Mouse (Mus musculus): ENCODE results near the gene Smarcal1. TPM values are rescaled to one million over a fixed set of nuclear protein-coding genes. Genes with fewer than 3 reads are reported as not detected.

Smarcal1 gene
- polyA plus RNA-seq, 1 experiment from 2014 or later = 13.8 TPM

GRCm38 (mm10) chr1:72574608-72575007 lies 8.4 kb upstream of the Smarcal1 start:
- 0 out of 2 replicates have a peak, but pooled peaks cover 3% of the 10 kb centered on the region for H3K27me3 ChIP-seq (ENCODE audit: insufficient read depth, low read length)
- TF ChIP-seq CTCF (IDR thresholded peaks at IDR 0.05; ENCODE audit: low read depth) = no peak

GRCm38 (mm10) chr1:72575121-72575520 lies 7.9 kb upstream of the Smarcal1 start:
- no peaks in the 10 kb centered on the region for H3K9me3 ChIP-seq (replicated peaks; ENCODE audit: low read length)
- 0 out of 2 replicates have a peak, but pooled peaks cover 10% of the 10 kb centered on the region for H3K4me1 ChIP-seq (replicated peaks; ENCODE audit: insufficient read depth, low read length)
- H3K4me3 ChIP-seq (replicated peaks; ENCODE audit: low read depth, low read length) = no peak overlapping the region
- H3K4me2 ChIP-seq (ENCODE audit: low read length) = no peak overlapping the region
- no peak for DNase-seq (ENCODE audit: low spot score)
- no peak overlapping the region for H3K27ac ChIP-seq
- TF ChIP-seq CTCF (IDR thresholded peaks at IDR 0.05; ENCODE audit: low read depth) = peak; percentile 65
- no peak for ATAC-seq (replicated peaks; ENCODE audit: low FRiP score, low read depth)
- no peak overlapping the region for H3K9ac ChIP-seq (ENCODE audit: low read depth, low read length)
- WGBS = 52% methylated on average over 4 of the region's 4 CpGs
- 0 out of 2 replicates have a peak, but pooled peaks cover 3% of the 10 kb centered on the region for H3K27me3 ChIP-seq (ENCODE audit: insufficient read depth, low read length)
- H3K36me3 ChIP-seq (ENCODE audit: insufficient read depth, low read length) = no peaks in the 10 kb centered on the region

More at GRCm38 (mm10) chr1:72574608-72575007, 8.4 kb upstream of the Smarcal1 start:
- H3K4me3 ChIP-seq (replicated peaks; ENCODE audit: low read depth, low read length) = no peak overlapping the region
- DNase-seq (ENCODE audit: low spot score) = no peak
- H3K27ac ChIP-seq = no peak overlapping the region
- no peak overlapping the region for H3K4me2 ChIP-seq (ENCODE audit: low read length)
- no peaks in the 10 kb centered on the region for H3K9me3 ChIP-seq (replicated peaks; ENCODE audit: low read length)
- H3K36me3 ChIP-seq (ENCODE audit: insufficient read depth, low read length) = no peaks in the 10 kb centered on the region
- 0 out of 2 replicates have a peak, but pooled peaks cover 10% of the 10 kb centered on the region for H3K4me1 ChIP-seq (replicated peaks; ENCODE audit: insufficient read depth, low read length)
- H3K9ac ChIP-seq (ENCODE audit: low read depth, low read length) = no peak overlapping the region
- ATAC-seq (replicated peaks; ENCODE audit: low FRiP score, low read depth) = no peak
- WGBS = 55% methylated on average over 7 of the region's 7 CpGs

GRCm38 (mm10) chr1:72577481-72577922 lies 5.5 kb upstream of the Smarcal1 start:
- TF ChIP-seq CTCF (IDR thresholded peaks at IDR 0.05; ENCODE audit: low read depth) = no peak
- no peak for ATAC-seq (replicated peaks; ENCODE audit: low FRiP score, low read depth)
- Histone ChIP-seq H3K36me3 (ENCODE audit: insufficient read depth, low read length) (no peaks in the 10 kb centered on the region), H3K27me3 (ENCODE audit: insufficient read depth, low read length) (0 out of 2 replicates have a peak, but pooled peaks cover 3% of the 10 kb centered on the region), H3K4me3 (replicated peaks; ENCODE audit: low read depth, low read length) (no peak overlapping the region), H3K9ac (ENCODE audit: low read depth, low read length) (no peak overlapping the region), H3K4me2 (ENCODE audit: low read length) (peak overlapping the region; percentile 32; the same call in 1 of the 2 replicates), H3K27ac (no peak overlapping the region), H3K4me1 (replicated peaks; ENCODE audit: insufficient read depth, low read length) (0 out of 2 replicates have a peak, but pooled peaks cover 10% of the 10 kb centered on the region), H3K9me3 (replicated peaks; ENCODE audit: low read length) (no peaks in the 10 kb centered on the region)
- DNase-seq (ENCODE audit: low spot score) = no peak
- 9% methylated on average over 12 of the region's 12 CpGs for WGBS

GRCm38 (mm10) chr1:72578351-72578750 lies 4.7 kb upstream of the Smarcal1 start:
- Histone ChIP-seq H3K27ac (no peak overlapping the region), H3K9me3 (replicated peaks; ENCODE audit: low read length) (no peaks in the 10 kb centered on the region), H3K4me3 (replicated peaks; ENCODE audit: low read depth, low read length) (no peak overlapping the region), H3K4me1 (replicated peaks; ENCODE audit: insufficient read depth, low read length) (0 out of 2 replicates have a peak, but pooled peaks cover 10% of the 10 kb centered on the region), H3K4me2 (ENCODE audit: low read length) (peak overlapping the region; percentile 25), H3K36me3 (ENCODE audit: insufficient read depth, low read length) (no peaks in the 10 kb centered on the region), H3K9ac (ENCODE audit: low read depth, low read length) (no peak overlapping the region), H3K27me3 (ENCODE audit: insufficient read depth, low read length) (0 out of 2 replicates have a peak, but pooled peaks cover 3% of the 10 kb centered on the region)
- ATAC-seq (replicated peaks; ENCODE audit: low FRiP score, low read depth) (no peak), DNase-seq (ENCODE audit: low spot score) (no peak)
- no peak for TF ChIP-seq CTCF (IDR thresholded peaks at IDR 0.05; ENCODE audit: low read depth)
- 24% methylated on average over 15 of the region's 15 CpGs for WGBS

GRCm38 (mm10) chr1:72578806-72579205 lies 4.2 kb upstream of the Smarcal1 start:
- ATAC-seq (replicated peaks; ENCODE audit: low FRiP score, low read depth) = no peak
- peak overlapping the region; percentile 25 for H3K4me2 ChIP-seq (ENCODE audit: low read length)

GRCm38 (mm10) chr1:72583906-72584305 lies 855 bp downstream of the Smarcal1 start:
- Histone ChIP-seq H3K4me3 (replicated peaks; ENCODE audit: low read depth, low read length) (peak overlapping the region; percentile 69), H3K9me3 (replicated peaks; ENCODE audit: low read length) (no peaks in the 10 kb centered on the region), H3K36me3 (ENCODE audit: insufficient read depth, low read length) (peaks cover 20% of the 10 kb centered on the region), H3K4me2 (ENCODE audit: low read length) (peak overlapping the region; percentile 58), H3K9ac (ENCODE audit: low read depth, low read length) (no peak overlapping the region), H3K4me1 (replicated peaks; ENCODE audit: insufficient read depth, low read length) (no peaks in the 10 kb centered on the region), H3K27ac (no peak overlapping the region), H3K27me3 (ENCODE audit: insufficient read depth, low read length) (no peaks in the 10 kb centered on the region)
- DNase-seq (ENCODE audit: low spot score) = no peak
- ATAC-seq (replicated peaks; ENCODE audit: low FRiP score, low read depth) = no peak
- 64% methylated on average over 4 of the region's 4 CpGs for WGBS
- TF ChIP-seq CTCF (IDR thresholded peaks at IDR 0.05; ENCODE audit: low read depth) = no peak

More at GRCm38 (mm10) chr1:72578806-72579205, 4.2 kb upstream of the Smarcal1 start:
- WGBS = 28% methylated on average over 4 of the region's 4 CpGs
- Histone ChIP-seq H3K27ac (no peak overlapping the region), H3K36me3 (ENCODE audit: insufficient read depth, low read length) (no peaks in the 10 kb centered on the region), H3K9me3 (replicated peaks; ENCODE audit: low read length) (no peaks in the 10 kb centered on the region), H3K4me1 (replicated peaks; ENCODE audit: insufficient read depth, low read length) (0 out of 2 replicates have a peak, but pooled peaks cover 10% of the 10 kb centered on the region), H3K27me3 (ENCODE audit: insufficient read depth, low read length) (0 out of 2 replicates have a peak, but pooled peaks cover 3% of the 10 kb centered on the region), H3K9ac (ENCODE audit: low read depth, low read length) (no peak overlapping the region), H3K4me3 (replicated peaks; ENCODE audit: low read depth, low read length) (no peak overlapping the region)
- DNase-seq (ENCODE audit: low spot score) = peak; percentile 30
- TF ChIP-seq CTCF (IDR thresholded peaks at IDR 0.05; ENCODE audit: low read depth) = no peak
